In genomic region chr2:155941697-155942442, GRCm38 (mm10) we compare ENCODE assay signal across 14 mouse cellular contexts. TPM values are rescaled to one million over a fixed set of nuclear protein-coding genes. Genes with fewer than 3 reads are reported as not detected.
A peak's percentile ranks its signal among the peaks of the same experiment; 100 is the strongest.
DNase-seq lines count a peak whose midpoint lies in the region; ATAC-seq and TF ChIP-seq lines count a peak whose summit lies in the region.
"Had no signal": no experiment of that assay in that cellular context is flagged by ENCODE, and none has a peak within 500 bp of the region (broad histone marks: within the 10 kb centered on the region; RNA-seq: fewer than 3 reads in every experiment).

No protein-coding gene starts in this region.

- no peaks in the 10 kb centered on the region for H3K9me3 ChIP-seq in forebrain, embryonic 12.5 days
- no peaks in the 10 kb centered on the region for H3K9me3 ChIP-seq in midbrain, postnatal 0 days (ENCODE audit: low read length)
- no peaks in the 10 kb centered on the region for H3K9me3 ChIP-seq in midbrain, embryonic 15.5 days
- H3K9me3 ChIP-seq: forebrain, embryonic 13.5 days; megakaryocyte, embryonic 14.5 days had no signal

- H3K4me3 ChIP-seq in forebrain, embryonic 12.5 days (replicated peaks): no peak overlapping the region
- H3K4me3 ChIP-seq in midbrain, postnatal 0 days (ENCODE audit: low read depth, low read length): no peak overlapping the region
- H3K4me3 ChIP-seq in midbrain, embryonic 15.5 days: no peak overlapping the region
- H3K4me3 ChIP-seq: forebrain, embryonic 13.5 days; megakaryocyte, embryonic 14.5 days had no signal

- intact Hi-C loops in left cerebral cortex, postnatal 4 days (cut with DNase I): no loop called here
- intact Hi-C loops in left cerebral cortex, postnatal 25 days (cut with DNase I): no loop called here

- no peak for ATAC-seq in forebrain, embryonic 12.5 days (ENCODE audit: low FRiP score)
- ATAC-seq in midbrain, postnatal 0 days (ENCODE audit: low FRiP score): no peak
- ATAC-seq in midbrain, embryonic 15.5 days (replicated peaks): no peak
- ATAC-seq: forebrain, embryonic 13.5 days; hindbrain, embryonic 16.5 days had no signal

- H3K4me2 ChIP-seq in forebrain, embryonic 12.5 days: no peak overlapping the region
- H3K4me2 ChIP-seq in midbrain, postnatal 0 days (ENCODE audit: low read depth, low read length, poor library complexity, severe bottlenecking): no peak overlapping the region
- H3K4me2 ChIP-seq in midbrain, embryonic 15.5 days: no peak overlapping the region
- H3K4me2 ChIP-seq: forebrain, embryonic 13.5 days had no signal

- 94% methylated on average over 40 of the region's 40 CpGs for WGBS in forebrain, embryonic 12.5 days
- WGBS in midbrain, postnatal 0 days: 90% methylated on average over 40 of the region's 40 CpGs
- 92% methylated on average over 40 of the region's 40 CpGs for WGBS in midbrain, embryonic 15.5 days

- H3K4me1 ChIP-seq in forebrain, embryonic 12.5 days: peaks cover 38% of the 10 kb centered on the region
- H3K4me1 ChIP-seq in midbrain, postnatal 0 days (ENCODE audit: insufficient read depth, low read length): peaks cover 3% of the 10 kb centered on the region; the same call in 1 of the 2 replicates
- peaks cover 14% of the 10 kb centered on the region for H3K4me1 ChIP-seq in midbrain, embryonic 15.5 days

- no peak for TF ChIP-seq CTCF in midbrain, postnatal 0 days (IDR thresholded peaks at IDR 0.05)

- no peak overlapping the region for H3K9ac ChIP-seq in forebrain, embryonic 12.5 days
- no peak overlapping the region for H3K9ac ChIP-seq in midbrain, postnatal 0 days (replicated peaks; ENCODE audit: low read length, poor library complexity, severe bottlenecking)
- no peak overlapping the region for H3K9ac ChIP-seq in midbrain, embryonic 15.5 days
- H3K9ac ChIP-seq: forebrain, embryonic 13.5 days had no signal

- DNase-seq in left cerebral cortex, postnatal 4 days: peak; percentile 23
- DNase-seq in left cerebral cortex, postnatal 25 days (ENCODE audit: low spot score in 2 of 2): no peak
- DNase-seq in adrenal gland, adult 8-10 months: peak; percentile 77
- DNase-seq in gastrocnemius, postnatal 25 days: peak; percentile 61
- peak; percentile 35 for DNase-seq in lung, postnatal 36 days
- no peak for DNase-seq in midbrain, postnatal 0 days (ENCODE audit: low spot score)
- DNase-seq: retina, postnatal 1 day had no signal

- H3K27me3 ChIP-seq in forebrain, embryonic 12.5 days: peaks cover 4% of the 10 kb centered on the region; the same call in 1 of the 2 replicates
- no peaks in the 10 kb centered on the region for H3K27me3 ChIP-seq in midbrain, postnatal 0 days (ENCODE audit: insufficient read depth, low read length)
- H3K27me3 ChIP-seq in midbrain, embryonic 15.5 days (replicated peaks): 0 out of 2 replicates have a peak, but pooled peaks cover 2% of the 10 kb centered on the region
- H3K27me3 ChIP-seq: forebrain, embryonic 13.5 days had no signal

- H3K36me3 ChIP-seq in forebrain, embryonic 12.5 days (replicated peaks): no peaks in the 10 kb centered on the region
- H3K36me3 ChIP-seq in midbrain, postnatal 0 days (ENCODE audit: insufficient read depth, low read length): no peaks in the 10 kb centered on the region
- H3K36me3 ChIP-seq in midbrain, embryonic 15.5 days (replicated peaks): no peaks in the 10 kb centered on the region

- no peak overlapping the region for H3K27ac ChIP-seq in forebrain, embryonic 12.5 days
- H3K27ac ChIP-seq in midbrain, postnatal 0 days (ENCODE audit: low read depth, low read length): no peak overlapping the region
- H3K27ac ChIP-seq in midbrain, embryonic 15.5 days: no peak overlapping the region
- H3K27ac ChIP-seq: forebrain, embryonic 13.5 days had no signal

RNA-seq across cellular contexts. Expression of gene Gm15557, which starts 1.3 kb away (rescaled TPM):
- total RNA-seq in left cerebral cortex, postnatal 4 days (2021): not detected
- not detected for total RNA-seq in left cerebral cortex, postnatal 25 days (2021)
- total RNA-seq in adrenal gland, adult 8-10 months (2022): not detected
- total RNA-seq in gastrocnemius, postnatal 25 days (2021): not detected
- polyA plus RNA-seq in forebrain, embryonic 12.5 days (2016; fragmentation: Nextera tagmentation; extraction: Ambion mirVana): not detected in 2 replicates
- total RNA-seq in midbrain, postnatal 0 days (2014; rRNA removed): not detected in 2 replicates
- polyA plus RNA-seq in midbrain, postnatal 0 days (2015; fragmentation: Nextera tagmentation; extraction: Ambion mirVana): not detected in 2 replicates
- polyA plus RNA-seq in midbrain, embryonic 15.5 days (2015; fragmentation: Nextera tagmentation; extraction: Ambion mirVana): not detected in 2 replicates
- total RNA-seq: layer of hippocampus, adult 18-20 months had no signal
- polyA plus RNA-seq: forebrain, embryonic 13.5 days; hindbrain, embryonic 16.5 days; urinary bladder, adult 2 months had no signal

RNA-seq across cellular contexts. Expression of gene Gdf5, which starts 3.3 kb away (rescaled TPM):
- 1 to 10 TPM in 1 of 2 experiments, under 1 TPM in 1; 0.99 to 1.8 TPM for total RNA-seq in left cerebral cortex, postnatal 4 days (2021)
- under 1 TPM in 1 of 2 experiments, not detected in 1; 0.23 TPM for total RNA-seq in left cerebral cortex, postnatal 25 days (2021)
- total RNA-seq in adrenal gland, adult 8-10 months (2022): under 1 TPM; 0.18 to 0.77 (median 0.48) TPM
- not detected for total RNA-seq in gastrocnemius, postnatal 25 days (2021)
- polyA plus RNA-seq in forebrain, embryonic 12.5 days (2016; fragmentation: Nextera tagmentation; extraction: Ambion mirVana): 2.1 and 2.9 TPM in 2 replicates
- 1.5 and 2.0 TPM in 2 replicates for total RNA-seq in midbrain, postnatal 0 days (2014; rRNA removed)
- polyA plus RNA-seq in midbrain, postnatal 0 days (2015; fragmentation: Nextera tagmentation; extraction: Ambion mirVana): 0.69 and 1.2 TPM in 2 replicates
- 0.95 and 1.7 TPM in 2 replicates for polyA plus RNA-seq in midbrain, embryonic 15.5 days (2015; fragmentation: Nextera tagmentation; extraction: Ambion mirVana)

RNA-seq across cellular contexts. Expression of gene Uqcc1, which starts 11.8 kb away (rescaled TPM):
- total RNA-seq in left cerebral cortex, postnatal 4 days (2021): 10 to 100 TPM; 42.3 to 43.7 TPM
- total RNA-seq in left cerebral cortex, postnatal 25 days (2021): 10 to 100 TPM; 59.7 to 61.8 TPM
- 100 to 1,000 TPM; 123 to 147 (median 135) TPM for total RNA-seq in adrenal gland, adult 8-10 months (2022)
- 100 to 1,000 TPM; 140 to 156 TPM for total RNA-seq in gastrocnemius, postnatal 25 days (2021)
- polyA plus RNA-seq in forebrain, embryonic 12.5 days (2016; fragmentation: Nextera tagmentation; extraction: Ambion mirVana): 67.3 and 72.9 TPM in 2 replicates
- 44.6 and 48.2 TPM in 2 replicates for total RNA-seq in midbrain, postnatal 0 days (2014; rRNA removed)
- polyA plus RNA-seq in midbrain, postnatal 0 days (2015; fragmentation: Nextera tagmentation; extraction: Ambion mirVana): 55.0 and 58.9 TPM in 2 replicates
- 63.6 and 68.8 TPM in 2 replicates for polyA plus RNA-seq in midbrain, embryonic 15.5 days (2015; fragmentation: Nextera tagmentation; extraction: Ambion mirVana)

RNA-seq across cellular contexts. Expression of gene Cep250, which starts 14.4 kb away (rescaled TPM):
- total RNA-seq in left cerebral cortex, postnatal 4 days (2021): 10 to 100 TPM; 22.2 to 23.9 TPM
- 10 to 100 TPM; 15.8 to 18.4 TPM for total RNA-seq in left cerebral cortex, postnatal 25 days (2021)
- 10 to 100 TPM; 12.6 to 27.5 (median 19.7) TPM for total RNA-seq in adrenal gland, adult 8-10 months (2022)
- total RNA-seq in gastrocnemius, postnatal 25 days (2021): 1 to 10 TPM; 3.6 to 5.9 TPM
- polyA plus RNA-seq in forebrain, embryonic 12.5 days (2016; fragmentation: Nextera tagmentation; extraction: Ambion mirVana): 28.9 and 30.5 TPM in 2 replicates
- 14.1 and 19.2 TPM in 2 replicates for total RNA-seq in midbrain, postnatal 0 days (2014; rRNA removed)
- polyA plus RNA-seq in midbrain, postnatal 0 days (2015; fragmentation: Nextera tagmentation; extraction: Ambion mirVana): 8.7 and 10.1 TPM in 2 replicates
- 17.1 and 19.2 TPM in 2 replicates for polyA plus RNA-seq in midbrain, embryonic 15.5 days (2015; fragmentation: Nextera tagmentation; extraction: Ambion mirVana)

Comparison
In these comparisons a context has a peak if more than half of its experiments do, and no peak if none do; other contexts are left out.
1. DNase-seq: peak in left cerebral cortex, postnatal 4 days (single experiment), adrenal gland, adult 8-10 months (single experiment), gastrocnemius, postnatal 25 days (single experiment) and lung, postnatal 36 days (single experiment); none in left cerebral cortex, postnatal 25 days (0 of 2) and midbrain, postnatal 0 days (single experiment).